Comparison of ENCODE assay signal across 8 mouse cellular contexts in genomic region chr8:84815547-84815946, GRCm38 (mm10). TPM values are rescaled to one million over a fixed set of nuclear protein-coding genes. Genes with fewer than 3 reads are reported as not detected.
A peak's percentile ranks its signal among the peaks of the same experiment; 100 is the strongest.
DNase-seq lines count a peak whose midpoint lies in the region; ATAC-seq and TF ChIP-seq lines count a peak whose summit lies in the region.

No protein-coding gene starts in this region.

- no peaks in the 10 kb centered on the region for H3K36me3 ChIP-seq in hindbrain, embryonic 12.5 days
- no peaks in the 10 kb centered on the region for H3K36me3 ChIP-seq in lung, postnatal 0 days (ENCODE audit: insufficient read depth, low read length)

- peak; percentile 99 for TF ChIP-seq CTCF in lung, postnatal 0 days (IDR thresholded peaks at IDR 0.05)

- H3K27ac ChIP-seq in hindbrain, embryonic 12.5 days: peak overlapping the region; percentile 68
- H3K27ac ChIP-seq in lung, postnatal 0 days (ENCODE audit: low read length): no peak overlapping the region

- H3K4me3 ChIP-seq in hindbrain, embryonic 12.5 days: no peak overlapping the region
- H3K4me3 ChIP-seq in lung, postnatal 0 days (ENCODE audit: low read depth, low read length): no peak overlapping the region

- no peak overlapping the region for H3K4me2 ChIP-seq in hindbrain, embryonic 12.5 days (replicated peaks)
- H3K4me2 ChIP-seq in lung, postnatal 0 days (replicated peaks; ENCODE audit: low read depth, low read length): no peak overlapping the region

- no peaks in the 10 kb centered on the region for H3K9me3 ChIP-seq in hindbrain, embryonic 12.5 days (replicated peaks)
- H3K9me3 ChIP-seq in lung, postnatal 0 days (ENCODE audit: low read length): no peaks in the 10 kb centered on the region

- H3K27me3 ChIP-seq in hindbrain, embryonic 12.5 days: peaks cover 42% of the 10 kb centered on the region
- no peaks in the 10 kb centered on the region for H3K27me3 ChIP-seq in lung, postnatal 0 days (replicated peaks; ENCODE audit: insufficient read depth, low read length)

- DNase-seq in Muller cell, postnatal 12 days (ENCODE audit: inconsistent ontology term): peak; percentile 94
- DNase-seq in cerebellum, adult 9-11 months: peak; percentile 94
- peak; percentile 90 to 91 for DNase-seq in frontal cortex, postnatal 10 days (ENCODE audit: low spot score in 2 of 2)
- DNase-seq in layer of hippocampus, postnatal 14 days (ENCODE audit: low spot score in 2 of 2): peak; percentile 97 to 99
- DNase-seq in lung, postnatal 0 days (ENCODE audit: low spot score): peak; percentile 94
- DNase-seq in ovary, postnatal 10 days (ENCODE audit: low spot score): peak; percentile 99
- DNase-seq in thymus, postnatal 0 days (ENCODE audit: low spot score): peak; percentile 89

- H3K9ac ChIP-seq in hindbrain, embryonic 12.5 days: no peak overlapping the region
- no peak overlapping the region for H3K9ac ChIP-seq in lung, postnatal 0 days (replicated peaks; ENCODE audit: low read depth)

- ATAC-seq in hindbrain, embryonic 12.5 days (ENCODE audit: low FRiP score): peak; percentile 59; the same call in 1 of the 2 replicates
- ATAC-seq in lung, postnatal 0 days: peak; percentile 79

- TF ChIP-seq EP300 in lung, postnatal 0 days (IDR thresholded peaks at IDR 0.05): no peak

- peaks cover 41% of the 10 kb centered on the region for H3K4me1 ChIP-seq in hindbrain, embryonic 12.5 days
- H3K4me1 ChIP-seq in lung, postnatal 0 days (ENCODE audit: insufficient read depth, low read depth, low read length): peaks cover 3% of the 10 kb centered on the region; the same call in 1 of the 2 replicates

- WGBS in hindbrain, embryonic 12.5 days: 12% methylated on average over 9 of the region's 9 CpGs
- 7% methylated on average over 9 of the region's 9 CpGs for WGBS in lung, postnatal 0 days

RNA-seq across cellular contexts. Expression of gene Dand5, which starts 7.1 kb away (rescaled TPM):
- polyA plus RNA-seq in hindbrain, embryonic 12.5 days (2016; fragmentation: Nextera tagmentation; extraction: Ambion mirVana): 6.6 and 7.1 TPM in 2 replicates
- 1 to 10 TPM; 7.4 to 8.6 TPM for total RNA-seq in layer of hippocampus, postnatal 14 days (2021)
- 6.2 and 6.8 TPM in 2 replicates for polyA plus RNA-seq in lung, postnatal 0 days (2015; fragmentation: Nextera tagmentation; extraction: Ambion mirVana)
- 4.0 and 4.4 TPM in 2 replicates for polyA plus RNA-seq in thymus, postnatal 0 days (2015; fragmentation: Nextera tagmentation; extraction: Ambion mirVana)

RNA-seq across cellular contexts. Expression of gene Nfix, which starts 15.4 kb away (rescaled TPM):
- 11.6 and 14.2 TPM in 2 replicates for polyA plus RNA-seq in hindbrain, embryonic 12.5 days (2016; fragmentation: Nextera tagmentation; extraction: Ambion mirVana)
- 100 to 1,000 TPM; 519 to 562 TPM for total RNA-seq in layer of hippocampus, postnatal 14 days (2021)
- 38.8 and 45.1 TPM in 2 replicates for polyA plus RNA-seq in lung, postnatal 0 days (2015; fragmentation: Nextera tagmentation; extraction: Ambion mirVana)
- polyA plus RNA-seq in thymus, postnatal 0 days (2015; fragmentation: Nextera tagmentation; extraction: Ambion mirVana): 7.2 and 11.7 TPM in 2 replicates

RNA-seq across cellular contexts. Expression of gene Gadd45gip1, which starts 15.8 kb away (rescaled TPM):
- 35.7 and 38.6 TPM in 2 replicates for polyA plus RNA-seq in hindbrain, embryonic 12.5 days (2016; fragmentation: Nextera tagmentation; extraction: Ambion mirVana)
- total RNA-seq in layer of hippocampus, postnatal 14 days (2021): 10 to 100 TPM; 19.4 to 20.4 TPM
- 24.4 and 24.8 TPM in 2 replicates for polyA plus RNA-seq in lung, postnatal 0 days (2015; fragmentation: Nextera tagmentation; extraction: Ambion mirVana)
- 56.4 and 57.4 TPM in 2 replicates for polyA plus RNA-seq in thymus, postnatal 0 days (2015; fragmentation: Nextera tagmentation; extraction: Ambion mirVana)

RNA-seq across cellular contexts. Expression of gene Rad23a, which starts 24.9 kb away (rescaled TPM):
- 88.8 and 101 TPM in 2 replicates for polyA plus RNA-seq in hindbrain, embryonic 12.5 days (2016; fragmentation: Nextera tagmentation; extraction: Ambion mirVana)
- 10 to 100 TPM; 59.4 to 64.8 TPM for total RNA-seq in layer of hippocampus, postnatal 14 days (2021)
- 77.9 and 85.7 TPM in 2 replicates for polyA plus RNA-seq in lung, postnatal 0 days (2015; fragmentation: Nextera tagmentation; extraction: Ambion mirVana)
- 120 and 141 TPM in 2 replicates for polyA plus RNA-seq in thymus, postnatal 0 days (2015; fragmentation: Nextera tagmentation; extraction: Ambion mirVana)

RNA-seq across cellular contexts. Expression of gene Calr, which starts 31.2 kb away (rescaled TPM):
- polyA plus RNA-seq in hindbrain, embryonic 12.5 days (2016; fragmentation: Nextera tagmentation; extraction: Ambion mirVana): 792 and 820 TPM in 2 replicates
- 100 to 1,000 TPM; 453 to 590 TPM for total RNA-seq in layer of hippocampus, postnatal 14 days (2021)
- 318 and 405 TPM in 2 replicates for polyA plus RNA-seq in lung, postnatal 0 days (2015; fragmentation: Nextera tagmentation; extraction: Ambion mirVana)
- polyA plus RNA-seq in thymus, postnatal 0 days (2015; fragmentation: Nextera tagmentation; extraction: Ambion mirVana): 383 and 479 TPM in 2 replicates
